Mouse (Mus musculus): ENCODE measurements at regions not wholly inside any gene's neighbourhood (a gene's known extent, or its start where the extent isn't known, plus 50 kb on each side); places are given as distances from the start of the nearest gene placed in this dataset.
A peak's percentile ranks its signal among the peaks of the same experiment; 100 is the strongest.

DNA sequence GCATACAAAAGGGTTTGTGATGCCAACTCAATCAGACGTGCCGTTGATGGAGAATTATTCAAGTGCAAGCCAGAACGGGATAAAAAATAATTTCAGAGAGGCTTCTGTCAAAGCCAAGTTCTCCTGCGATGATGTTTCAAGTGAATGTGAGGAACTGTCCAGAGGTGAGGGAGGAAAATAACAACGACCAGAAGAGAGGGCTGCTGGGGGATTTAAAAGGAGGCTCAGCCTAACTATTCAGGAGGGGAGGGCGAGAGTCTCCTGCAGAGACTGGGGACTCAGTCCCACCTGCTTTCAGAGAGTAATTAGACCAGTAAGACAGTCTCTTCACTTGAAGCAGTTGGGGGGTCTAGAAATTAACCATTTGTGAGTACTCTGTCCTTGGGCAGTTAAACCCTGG is 127.7 kb upstream of the Noct start:
- Histone ChIP-seq H3K9me3 (ENCODE audit: control insufficient read depth, low read length) (no peaks in the 10 kb centered on the region), H3K27me3 (replicated peaks; ENCODE audit: control insufficient read depth, insufficient read depth, low read length) (no peaks in the 10 kb centered on the region), H3K4me1 (ENCODE audit: control insufficient read depth, insufficient read depth, low read length) (no peaks in the 10 kb centered on the region), H3K36me3 (ENCODE audit: control insufficient read depth, insufficient read depth, low read length) (no peaks in the 10 kb centered on the region), H3K4me3 (ENCODE audit: low read depth, low read length) (no peak overlapping the region), H3K4me2 (ENCODE audit: low read depth, low read length) (0 out of 2 replicates have a peak overlapping the region, but pooled peaks have one; percentile 27), H3K27ac (replicated peaks; ENCODE audit: low read depth, low read length) (no peak overlapping the region), H3K9ac (ENCODE audit: low read depth, low read length) (no peak overlapping the region)
- DNase-seq (ENCODE audit: low spot score), result no peak
- 23% methylated on average over 6 of the region's 6 CpGs for WGBS
- no peak for ATAC-seq (ENCODE audit: low read depth)

DNA sequence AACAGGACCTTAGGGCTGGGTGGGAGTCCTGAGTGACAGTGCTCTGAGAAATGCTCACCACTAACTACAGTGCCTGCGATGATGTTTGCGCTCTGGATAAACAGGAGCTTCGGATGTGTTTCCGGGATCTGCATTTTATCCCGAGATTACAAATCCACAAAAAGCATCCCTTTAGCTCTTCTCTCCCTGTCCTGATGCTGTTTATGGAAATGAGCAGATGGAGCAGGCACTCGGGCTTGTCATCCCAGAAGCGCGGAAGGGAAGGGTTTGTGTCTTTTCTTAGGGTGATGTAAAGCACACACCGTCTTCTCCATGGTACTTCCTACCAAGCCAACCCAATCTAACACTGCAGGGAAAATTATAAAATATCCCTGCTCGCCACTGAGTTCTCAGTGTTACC is 126.9 kb upstream of the Noct start:
- no peak overlapping the region for H3K9ac ChIP-seq (ENCODE audit: low read depth, low read length)
- no peak overlapping the region for H3K4me3 ChIP-seq (ENCODE audit: low read depth, low read length)
- no peaks in the 10 kb centered on the region for H3K36me3 ChIP-seq (ENCODE audit: control insufficient read depth, insufficient read depth, low read length)
- no peaks in the 10 kb centered on the region for H3K27me3 ChIP-seq (replicated peaks; ENCODE audit: control insufficient read depth, insufficient read depth, low read length)
- WGBS, result 80% methylated on average over 10 of the region's 10 CpGs
- H3K9me3 ChIP-seq (ENCODE audit: control insufficient read depth, low read length), result no peaks in the 10 kb centered on the region
- H3K27ac ChIP-seq (replicated peaks; ENCODE audit: low read depth, low read length), result no peak overlapping the region
- no peak for DNase-seq (ENCODE audit: low spot score)
- H3K4me1 ChIP-seq (ENCODE audit: control insufficient read depth, insufficient read depth, low read length), result no peaks in the 10 kb centered on the region
- no peak overlapping the region for H3K4me2 ChIP-seq (ENCODE audit: low read depth, low read length)
- no peak for ATAC-seq (ENCODE audit: low read depth)

DNA sequence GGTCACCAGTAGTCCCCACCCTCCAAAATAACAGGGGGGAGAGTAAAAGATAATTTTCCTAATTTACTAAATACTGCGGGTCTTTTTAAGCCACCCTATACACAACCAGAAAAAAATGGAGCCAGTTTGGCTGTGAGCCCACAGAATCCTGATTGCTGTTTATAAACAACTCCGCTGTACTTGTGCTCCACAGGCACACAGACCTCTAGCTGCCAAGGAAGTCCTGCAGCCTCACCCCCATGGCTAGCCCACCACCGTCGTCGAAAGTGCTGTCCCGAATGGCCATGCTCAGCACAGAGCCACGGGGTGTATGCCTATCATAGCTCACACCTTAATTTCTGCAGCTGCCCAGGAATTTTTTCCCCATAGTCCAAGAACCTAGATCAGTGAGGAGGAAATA is 124.3 kb upstream of the Noct start:
- DNase-seq (ENCODE audit: low spot score), result no peak
- Histone ChIP-seq H3K36me3 (ENCODE audit: control insufficient read depth, insufficient read depth, low read length) (no peaks in the 10 kb centered on the region), H3K4me2 (ENCODE audit: low read depth, low read length) (no peak overlapping the region), H3K9me3 (ENCODE audit: control insufficient read depth, low read length) (no peaks in the 10 kb centered on the region), H3K4me3 (ENCODE audit: low read depth, low read length) (no peak overlapping the region), H3K9ac (ENCODE audit: low read depth, low read length) (no peak overlapping the region), H3K4me1 (ENCODE audit: control insufficient read depth, insufficient read depth, low read length) (no peaks in the 10 kb centered on the region), H3K27ac (replicated peaks; ENCODE audit: low read depth, low read length) (no peak overlapping the region), H3K27me3 (replicated peaks; ENCODE audit: control insufficient read depth, insufficient read depth, low read length) (no peaks in the 10 kb centered on the region)
- no peak for ATAC-seq (ENCODE audit: low read depth)
- WGBS, result 74% methylated on average over 7 of the region's 7 CpGs

DNA sequence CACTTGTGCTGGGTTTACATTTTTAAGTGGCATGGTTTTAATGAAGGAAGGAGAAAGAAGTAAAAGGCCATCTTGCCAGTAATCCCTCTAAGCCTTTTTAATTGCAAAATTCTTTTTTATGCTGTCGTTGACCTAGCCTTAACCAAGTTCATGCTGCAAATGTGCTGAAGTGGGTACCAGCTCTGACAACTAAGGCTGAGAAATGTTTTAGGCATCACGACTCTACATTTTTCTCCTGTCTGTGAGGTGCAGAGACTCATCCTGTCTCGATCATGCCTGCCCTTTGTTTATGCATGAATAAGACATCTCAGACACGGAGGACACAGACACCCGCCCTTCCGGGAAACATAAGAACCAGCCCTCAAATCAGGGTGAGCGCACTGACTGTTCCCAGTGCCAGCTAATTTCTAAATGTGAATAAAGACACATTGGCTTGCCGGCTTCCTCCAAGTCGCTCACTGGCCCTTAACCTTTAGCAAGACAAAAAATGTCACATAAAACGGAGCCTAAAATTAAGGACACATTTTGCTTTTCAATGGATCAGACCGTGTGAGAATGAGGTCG is 115.5 kb upstream of the Noct start:
- ATAC-seq (ENCODE audit: low read depth) (no peak), DNase-seq (ENCODE audit: low spot score) (no peak)
- H3K36me3 ChIP-seq (ENCODE audit: control insufficient read depth, insufficient read depth, low read length), result no peaks in the 10 kb centered on the region
- no peak overlapping the region for H3K4me2 ChIP-seq (ENCODE audit: low read depth, low read length)
- no peaks in the 10 kb centered on the region for H3K27me3 ChIP-seq (replicated peaks; ENCODE audit: control insufficient read depth, insufficient read depth, low read length)
- H3K9ac ChIP-seq (ENCODE audit: low read depth, low read length), result no peak overlapping the region
- H3K4me1 ChIP-seq (ENCODE audit: control insufficient read depth, insufficient read depth, low read length), result no peaks in the 10 kb centered on the region
- 44% methylated on average over 12 of the region's 12 CpGs for WGBS
- no peak overlapping the region for H3K4me3 ChIP-seq (ENCODE audit: low read depth, low read length)
- H3K9me3 ChIP-seq (ENCODE audit: control insufficient read depth, low read length), result no peaks in the 10 kb centered on the region
- H3K27ac ChIP-seq (replicated peaks; ENCODE audit: low read depth, low read length), result no peak overlapping the region

DNA sequence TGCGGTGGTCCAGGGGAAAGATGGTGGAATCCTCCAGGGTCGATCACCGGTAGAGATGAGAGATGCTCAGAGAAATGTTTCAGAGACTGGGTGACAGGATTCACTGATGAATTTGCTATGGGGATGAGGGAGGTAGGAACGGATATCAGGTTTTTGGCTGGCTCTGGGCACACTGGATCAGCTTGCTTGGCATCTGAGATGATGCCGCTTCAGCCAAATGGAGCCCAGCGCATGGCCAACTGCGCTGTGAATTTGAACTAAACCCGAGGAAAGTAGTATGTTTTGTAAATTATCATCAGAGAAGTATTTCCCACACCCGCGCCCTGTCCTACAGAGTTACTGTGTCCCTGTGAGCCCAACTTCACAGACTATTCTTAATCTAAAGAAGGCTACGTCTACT is 113.0 kb upstream of the Noct start:
- WGBS, result 97% methylated on average over 11 of the region's 11 CpGs
- Histone ChIP-seq H3K4me3 (ENCODE audit: low read depth, low read length) (no peak overlapping the region), H3K27ac (replicated peaks; ENCODE audit: low read depth, low read length) (no peak overlapping the region), H3K4me2 (ENCODE audit: low read depth, low read length) (no peak overlapping the region), H3K36me3 (ENCODE audit: control insufficient read depth, insufficient read depth, low read length) (no peaks in the 10 kb centered on the region), H3K4me1 (ENCODE audit: control insufficient read depth, insufficient read depth, low read length) (no peaks in the 10 kb centered on the region), H3K9me3 (ENCODE audit: control insufficient read depth, low read length) (no peaks in the 10 kb centered on the region), H3K27me3 (replicated peaks; ENCODE audit: control insufficient read depth, insufficient read depth, low read length) (no peaks in the 10 kb centered on the region), H3K9ac (ENCODE audit: low read depth, low read length) (no peak overlapping the region)
- DNase-seq (ENCODE audit: low spot score) (no peak), ATAC-seq (ENCODE audit: low read depth) (no peak)

DNA sequence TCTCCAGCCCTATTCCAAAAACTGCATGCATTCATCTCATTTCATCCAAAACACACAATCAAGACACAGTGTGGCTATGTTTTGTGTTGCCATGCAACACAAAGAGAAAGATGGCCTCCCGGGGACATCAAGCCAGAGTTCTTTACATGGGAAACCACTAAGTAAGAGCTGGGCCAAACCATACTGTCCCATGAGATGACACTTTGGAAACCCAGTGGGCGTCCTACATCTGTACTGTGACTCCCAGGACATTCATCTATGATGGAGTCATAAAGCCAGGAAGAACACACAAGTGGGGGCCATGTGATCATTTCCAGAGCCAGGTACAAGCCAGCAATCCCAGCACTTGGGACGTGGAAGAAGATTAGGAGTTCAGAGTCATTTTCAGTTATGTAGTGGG is 111.9 kb upstream of the Noct start:
- H3K4me2 ChIP-seq (ENCODE audit: low read depth, low read length), result no peak overlapping the region
- no peaks in the 10 kb centered on the region for H3K27me3 ChIP-seq (replicated peaks; ENCODE audit: control insufficient read depth, insufficient read depth, low read length)
- H3K9ac ChIP-seq (ENCODE audit: low read depth, low read length), result no peak overlapping the region
- H3K4me1 ChIP-seq (ENCODE audit: control insufficient read depth, insufficient read depth, low read length), result no peaks in the 10 kb centered on the region
- H3K4me3 ChIP-seq (ENCODE audit: low read depth, low read length), result no peak overlapping the region
- no peak overlapping the region for H3K27ac ChIP-seq (replicated peaks; ENCODE audit: low read depth, low read length)
- ATAC-seq (ENCODE audit: low read depth), result peak; percentile 33; the same call in 1 of the 2 replicates
- H3K9me3 ChIP-seq (ENCODE audit: control insufficient read depth, low read length), result no peaks in the 10 kb centered on the region
- H3K36me3 ChIP-seq (ENCODE audit: control insufficient read depth, insufficient read depth, low read length), result no peaks in the 10 kb centered on the region
- DNase-seq (ENCODE audit: low spot score), result peak; percentile 49
- WGBS, result 80% methylated on average over 3 of the region's 3 CpGs

DNA sequence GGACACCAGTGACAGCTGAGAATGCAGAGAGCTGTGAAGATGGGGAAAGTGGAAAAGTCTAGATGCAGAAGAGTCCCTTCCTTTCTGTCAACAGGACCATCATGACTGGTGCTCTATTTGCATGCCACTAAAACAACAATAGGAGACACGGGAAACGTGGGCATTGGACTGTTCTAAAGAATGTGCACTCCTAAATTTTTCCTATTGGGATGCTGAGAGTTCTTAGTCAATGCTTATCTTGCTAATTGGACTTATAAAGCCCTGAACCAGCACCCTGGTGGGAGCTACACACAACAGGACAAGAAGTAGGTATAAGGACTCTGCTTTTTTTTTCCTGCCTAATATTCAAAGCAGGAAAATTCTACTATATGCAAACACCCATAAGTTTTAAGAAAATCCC is 108.3 kb upstream of the Noct start:
- H3K4me2 ChIP-seq (ENCODE audit: low read depth, low read length), result no peak overlapping the region
- WGBS, result 80% methylated on average over 2 of the region's 2 CpGs
- H3K9ac ChIP-seq (ENCODE audit: low read depth, low read length), result no peak overlapping the region
- H3K27ac ChIP-seq (replicated peaks; ENCODE audit: low read depth, low read length), result no peak overlapping the region
- no peak for DNase-seq (ENCODE audit: low spot score)
- H3K27me3 ChIP-seq (replicated peaks; ENCODE audit: control insufficient read depth, insufficient read depth, low read length), result no peaks in the 10 kb centered on the region
- H3K4me3 ChIP-seq (ENCODE audit: low read depth, low read length), result no peak overlapping the region
- H3K36me3 ChIP-seq (ENCODE audit: control insufficient read depth, insufficient read depth, low read length), result no peaks in the 10 kb centered on the region
- no peak for ATAC-seq (ENCODE audit: low read depth)
- no peaks in the 10 kb centered on the region for H3K4me1 ChIP-seq (ENCODE audit: control insufficient read depth, insufficient read depth, low read length)
- H3K9me3 ChIP-seq (ENCODE audit: control insufficient read depth, low read length), result no peaks in the 10 kb centered on the region

DNA sequence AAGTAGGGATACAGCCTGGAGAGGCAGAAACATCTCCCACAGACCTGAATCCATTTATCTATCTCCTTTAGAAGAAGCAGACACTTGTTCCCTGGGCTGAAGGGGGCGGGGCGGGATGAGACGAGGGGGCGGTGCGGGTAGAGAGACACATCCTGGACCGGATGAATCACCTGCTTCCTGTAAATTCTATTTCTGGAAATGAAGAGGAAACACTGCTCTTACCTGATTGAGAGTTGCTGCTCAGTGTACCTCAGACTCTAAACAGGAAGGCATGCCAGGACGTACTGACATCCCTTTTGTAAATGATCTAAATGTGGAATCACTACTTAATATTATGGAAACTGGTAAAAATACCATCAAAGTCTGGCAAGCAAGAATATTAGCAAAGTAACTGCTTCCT is 105.5 kb upstream of the Noct start:
- 79% methylated on average over 7 of the region's 7 CpGs for WGBS
- ATAC-seq (ENCODE audit: low read depth), result no peak
- no peak overlapping the region for H3K4me3 ChIP-seq (ENCODE audit: low read depth, low read length)
- no peak overlapping the region for H3K9ac ChIP-seq (ENCODE audit: low read depth, low read length)
- no peaks in the 10 kb centered on the region for H3K4me1 ChIP-seq (ENCODE audit: control insufficient read depth, insufficient read depth, low read length)
- no peak for DNase-seq (ENCODE audit: low spot score)
- no peaks in the 10 kb centered on the region for H3K36me3 ChIP-seq (ENCODE audit: control insufficient read depth, insufficient read depth, low read length)
- H3K4me2 ChIP-seq (ENCODE audit: low read depth, low read length), result no peak overlapping the region
- no peaks in the 10 kb centered on the region for H3K27me3 ChIP-seq (replicated peaks; ENCODE audit: control insufficient read depth, insufficient read depth, low read length)
- no peak overlapping the region for H3K27ac ChIP-seq (replicated peaks; ENCODE audit: low read depth, low read length)
- H3K9me3 ChIP-seq (ENCODE audit: control insufficient read depth, low read length), result no peaks in the 10 kb centered on the region

DNA sequence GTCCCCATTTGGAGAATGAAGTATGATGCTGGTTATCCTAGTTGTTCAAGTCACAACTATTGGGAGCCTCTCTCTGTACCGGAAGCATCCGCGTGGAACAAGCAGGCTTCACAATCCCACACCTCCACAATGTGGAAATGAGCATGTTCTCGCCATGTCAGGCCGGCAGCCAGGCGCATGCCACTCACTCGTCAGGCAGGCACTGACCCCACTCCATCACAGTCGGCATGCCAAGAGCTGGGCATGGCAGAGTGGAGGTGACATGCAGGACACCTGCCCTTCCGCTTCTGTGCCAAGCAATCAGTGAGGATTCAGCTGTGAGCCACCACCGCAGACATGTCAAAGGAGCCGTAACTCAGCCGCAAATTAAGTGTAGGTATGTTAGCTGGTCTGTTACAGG is 103.7 kb upstream of the Noct start:
- H3K36me3 ChIP-seq (ENCODE audit: control insufficient read depth, insufficient read depth, low read length), result no peaks in the 10 kb centered on the region

More for the DNA sequence above, 103.7 kb upstream of the Noct start:
- 86% methylated on average over 12 of the region's 12 CpGs for WGBS
- Histone ChIP-seq H3K27me3 (replicated peaks; ENCODE audit: control insufficient read depth, insufficient read depth, low read length) (no peaks in the 10 kb centered on the region), H3K4me3 (ENCODE audit: low read depth, low read length) (no peak overlapping the region), H3K4me1 (ENCODE audit: control insufficient read depth, insufficient read depth, low read length) (no peaks in the 10 kb centered on the region), H3K9ac (ENCODE audit: low read depth, low read length) (no peak overlapping the region), H3K4me2 (ENCODE audit: low read depth, low read length) (no peak overlapping the region), H3K27ac (replicated peaks; ENCODE audit: low read depth, low read length) (no peak overlapping the region), H3K9me3 (ENCODE audit: control insufficient read depth, low read length) (no peaks in the 10 kb centered on the region)
- ATAC-seq (ENCODE audit: low read depth) (no peak), DNase-seq (ENCODE audit: low spot score) (no peak)

All from embryonic facial prominence, embryonic 14.5 days (tissue).